Mouse (Mus musculus) spleen, postnatal 0 days (tissue): ENCODE results near the gene Rnf181. TPM values are rescaled to one million over a fixed set of nuclear protein-coding genes. Genes with fewer than 3 reads are reported as not detected.

Experiments used
- polyA plus RNA-seq: library from polyadenylated mRNA; unstranded; fragments of >200 nt; fragmentation: Nextera tagmentation; extraction: Ambion mirVana; gene quantifications from 2 replicates; pipeline ENCODE4 v1.2.1, GENCODE M21; 2015

Gene Rnf181
- polyA plus RNA-seq, result 94.7 and 102 TPM in 2 replicates

GRCm38 (mm10) chr6:72366844-72367443, at the start of gene Rnf181:
Gene Rnf181 (minus strand): TSS chr6:72366956.

DNA sequence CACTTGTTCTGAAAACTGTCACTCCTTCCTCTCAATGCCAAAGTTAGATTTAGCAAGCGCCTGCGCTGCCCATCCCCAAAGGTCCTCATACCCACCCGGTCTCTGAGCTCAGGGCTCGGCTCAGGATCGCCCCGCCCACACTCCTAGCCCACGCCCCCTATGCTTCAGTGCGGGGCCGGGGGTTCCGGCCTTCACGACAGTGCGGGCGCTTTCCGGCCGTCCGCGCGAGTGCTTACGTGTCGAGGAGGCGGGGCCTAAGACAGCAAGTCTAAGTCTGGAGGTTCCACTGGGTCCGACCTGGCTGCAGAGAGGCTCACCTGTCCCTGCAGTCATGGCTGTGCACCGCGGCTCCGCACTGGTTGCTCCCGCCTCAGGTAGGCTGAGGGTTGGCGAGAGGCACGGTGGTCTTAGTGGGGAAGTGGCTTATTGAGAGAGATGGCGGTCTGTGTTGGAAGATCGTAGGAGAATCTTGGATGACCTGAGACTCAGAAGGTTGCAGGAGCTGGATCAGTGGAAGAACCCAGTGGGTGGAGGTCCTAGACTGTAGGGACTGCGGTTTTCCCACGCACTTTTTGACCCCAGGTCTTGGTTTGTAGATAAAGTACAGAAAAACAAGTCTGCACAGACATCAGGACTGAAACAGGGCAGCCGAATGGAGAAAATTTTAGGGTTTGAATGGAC, 47.5 kb upstream of the Rnf181 start, which contains the start of gene Ggcx:
Gene Ggcx (plus strand): TSS at position 233 of the 681 bp plus-strand sequence.

GRCm38 (mm10) chr6:72389941-72390771, 23.4 kb upstream of the Rnf181 start, which contains the start of gene Vamp8:
Gene Vamp8 (minus strand): TSS chr6:72390703.

GRCm38 (mm10) chr6:72380131-72380770, 13.5 kb upstream of the Rnf181 start, which contains the start of gene Vamp5:
Gene Vamp5 (minus strand): TSS chr6:72380468.

GRCm38 (mm10) chr6:72355066-72355911, 11.5 kb downstream of the Rnf181 start, which contains the start of gene Tmem150a:
Gene Tmem150a (plus strand): TSS chr6:72355447.

GRCm38 (mm10) chr6:72347166-72347941, 19.4 kb downstream of the Rnf181 start, which contains the start of gene 0610030E20Rik:
Gene 0610030E20Rik (plus strand): TSS chr6:72347317.

DNA sequence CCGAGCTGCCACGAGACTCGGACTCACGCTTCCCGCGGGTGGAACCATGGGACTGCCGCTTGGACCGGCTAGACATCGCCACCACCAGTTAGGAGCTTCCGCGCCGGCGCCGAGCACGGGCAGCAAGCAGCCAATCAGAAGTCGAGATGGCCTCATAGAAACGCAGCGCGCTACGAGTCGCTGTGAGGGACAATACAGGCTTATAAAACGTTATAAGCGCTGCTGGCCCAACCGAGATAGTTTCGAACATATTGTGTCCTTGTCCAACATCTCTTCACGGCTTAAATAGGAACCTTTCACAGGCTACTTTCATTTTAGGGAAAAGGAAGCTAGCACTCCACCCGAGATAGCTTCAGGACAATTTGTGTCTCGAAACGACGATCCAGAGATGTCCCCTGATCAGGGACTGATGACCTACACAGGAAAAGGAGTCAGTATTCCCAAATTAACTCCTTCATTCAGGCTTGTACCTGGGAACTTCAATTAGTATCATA, 21.6 kb downstream of the Rnf181 start, which contains the start of gene Usp39:
Gene Usp39 (minus strand): TSS at position 111 of the 494 bp plus-strand sequence.

Other genes starting within 250 kb of the Rnf181 start
- gene Atoh8, start 131.4 kb downstream of the Rnf181 start, polyA plus RNA-seq, result 5.0 and 6.9 TPM in 2 replicates
- 0.13 TPM in 1 of 2 replicates, not detected in the other for gene Sftpb, start 62.3 kb downstream of the Rnf181 start, polyA plus RNA-seq
- 38.3 and 41.3 TPM in 2 replicates for gene Usp39, start 21.8 kb downstream of the Rnf181 start, polyA plus RNA-seq
- 18.5 and 20.1 TPM in 2 replicates for gene 0610030E20Rik, start 19.6 kb downstream of the Rnf181 start, polyA plus RNA-seq
- 4.1 and 7.1 TPM in 2 replicates for gene Tmem150a, start 11.5 kb downstream of the Rnf181 start, polyA plus RNA-seq
- 187 and 196 TPM in 2 replicates for gene Vamp5, start 13.5 kb upstream of the Rnf181 start, polyA plus RNA-seq
- gene Vamp8, start 23.7 kb upstream of the Rnf181 start, polyA plus RNA-seq, result 321 and 342 TPM in 2 replicates
- 5.0 and 6.3 TPM in 2 replicates for gene Ggcx, start 47.4 kb upstream of the Rnf181 start, polyA plus RNA-seq
- 223 and 226 TPM in 2 replicates for gene Mat2a, start 72.6 kb upstream of the Rnf181 start, polyA plus RNA-seq
- 0.16 TPM in 1 of 2 replicates, not detected in the other for gene Sh2d6, start 154.8 kb upstream of the Rnf181 start, polyA plus RNA-seq
- 55.0 and 71.7 TPM in 2 replicates for gene Capg, start 177.4 kb upstream of the Rnf181 start, polyA plus RNA-seq
- 5.3 and 5.7 TPM in 2 replicates for gene Elmod3, start 231.5 kb upstream of the Rnf181 start, polyA plus RNA-seq
- 12.4 and 13.9 TPM in 2 replicates for gene Retsat, start 231.5 kb upstream of the Rnf181 start, polyA plus RNA-seq